Mouse (Mus musculus) ES-Bruce4 (cell line): ENCODE results near the gene P3h2.

ENCODE experiments used
- CTCF ChIP-seq: IDR thresholded peaks from one replicate; pipeline ENCODE4 v1.8.1; 2011; ENCODE audit warnings: low read depth, low read length
- EP300 ChIP-seq: IDR thresholded peaks from 2 replicates; pipeline ENCODE4 v1.6.1; 2011; ENCODE audit warnings: low read depth, low read length; ENCODE audit not compliant: insufficient read depth
- POLR2A ChIP-seq: IDR thresholded peaks from one replicate; pipeline ENCODE4 v1.8.1; 2011; ENCODE audit warnings: low read length; ENCODE audit not compliant: insufficient read depth

GRCm38 (mm10) chr16:25956831-25957230, 148.8 kb downstream of the P3h2 start:
- TF ChIP-seq EP300 (no peak), POLR2A (no peak), CTCF (no peak)
